Mouse (Mus musculus): ENCODE data around the gene Olfr982.
A peak's percentile ranks its signal among the peaks of the same experiment; 100 is the strongest.

Gene Olfr982

DNA sequence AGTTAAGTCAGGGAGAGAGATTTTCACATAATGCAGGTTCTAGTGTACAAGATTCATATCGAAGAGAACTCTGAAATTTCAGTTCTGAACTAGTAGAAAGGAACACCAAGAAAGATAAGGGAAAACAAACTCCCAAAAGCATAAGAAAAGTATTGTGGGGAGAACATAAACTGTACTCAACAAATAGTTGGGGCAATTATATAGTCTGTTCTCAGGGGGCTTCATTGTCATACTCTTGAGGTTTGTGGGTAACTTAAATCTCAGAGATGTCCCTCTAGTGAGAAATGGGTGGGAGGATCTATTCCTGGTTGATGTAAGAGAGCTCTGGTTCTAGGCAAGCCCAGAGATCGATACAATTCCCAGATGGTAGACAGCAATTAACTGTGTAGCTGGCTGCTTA lies at the start of gene Olfr982:
TSS of gene Olfr982 (plus strand) at position 301 of the 400 bp plus-strand sequence.
- no peak for DNase-seq (ENCODE audit: low spot score in 2 of 2)

GRCm38 (mm10) chr9:40050138-40050537 lies 23.5 kb upstream of the Olfr982 start:
- DNase-seq (ENCODE audit: low spot score in 2 of 2), result no peak

DNA sequence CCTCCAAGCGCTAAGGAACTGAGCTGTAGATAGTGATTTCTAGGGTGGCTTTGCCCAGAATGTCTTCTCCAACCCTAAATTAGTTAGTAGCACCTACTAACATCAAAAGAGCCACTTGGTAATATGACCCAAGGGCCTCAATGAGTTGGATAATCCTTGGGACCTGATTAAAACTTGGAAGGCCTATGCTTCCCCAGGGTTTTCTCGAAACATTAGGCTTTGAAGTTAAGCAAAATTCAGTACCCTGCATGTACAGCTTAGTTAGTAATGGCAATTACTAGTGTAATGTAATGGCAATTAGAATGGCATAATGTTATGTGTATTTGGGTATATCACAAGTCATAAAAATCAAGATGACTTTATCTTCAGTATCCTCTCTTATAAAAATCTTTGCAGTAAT lies 19.9 kb downstream of the Olfr982 start, which contains the start of gene Olfr983:
TSS of gene Olfr983 (minus strand) at position 101 of the 400 bp plus-strand sequence.
- DNase-seq (ENCODE audit: low spot score in 2 of 2), result no peak

GRCm38 (mm10) chr9:40094769-40095168 lies 21.1 kb downstream of the Olfr982 start:
- DNase-seq (ENCODE audit: low spot score in 2 of 2), result no peak

- DNase-seq (ENCODE audit: low spot score in 2 of 2), result no peak
Observed at GRCm38 (mm10) chr9:40114106-40114505, 40.5 kb downstream of the Olfr982 start, which contains the start of gene Olfr984. Gene Olfr984 (minus strand): TSS chr9:40114206.

- peak; percentile 4 to 38 for DNase-seq (ENCODE audit: low spot score in 2 of 2)
Observed at GRCm38 (mm10) chr9:40116645-40117286, 43.1 kb downstream of the Olfr982 start.

GRCm38 (mm10) chr9:40117287-40117659 lies 43.6 kb downstream of the Olfr982 start:
- DNase-seq (ENCODE audit: low spot score in 2 of 2), result no peak
